Mouse (Mus musculus) MEL (cell line): ENCODE results near the gene Cd3g. TPM values are rescaled to one million over a fixed set of nuclear protein-coding genes. Genes with fewer than 3 reads are reported as not detected.

Experiments used
- DNase-seq: peaks from one replicate; pipeline ENCODE4 v3.0.0; 2011; ENCODE audit warnings: low read depth, low spot score
- H3K27ac ChIP-seq: 2 replicates; pipeline ENCODE4 v1.5.1; 2012; ENCODE audit warnings: low read depth, mild to moderate bottlenecking, control low read depth, low read length, moderate library complexity; ENCODE audit not compliant: control insufficient read depth
- H3K27me3 ChIP-seq, 2 experiments: fragments of 150-350 bp in 1 of 2; sonication (generic) in 1 of 2; 2 replicates each; pipeline ENCODE4 v1.6.1; 2012; ENCODE audit warnings: low read length in 2 of 2, mild to moderate bottlenecking in 2 of 2, improper control_type of control experiment in 1 of 2, moderate library complexity in 1 of 2; ENCODE audit not compliant: insufficient read depth in 2 of 2, control insufficient read depth in 1 of 2
- H3K36me3 ChIP-seq, 2 experiments: 2 replicates each; pipeline ENCODE4 v1.6.1; 2012 to 2014; ENCODE audit warnings: low read length in 2 of 2, improper control_type of control experiment in 1 of 2, inconsistent platforms in 1 of 2, mild to moderate bottlenecking in 1 of 2; ENCODE audit not compliant: insufficient read depth in 2 of 2, control insufficient read depth in 1 of 2
- H3K4me1 ChIP-seq, 2 experiments: fragments of 150-350 bp in 1 of 2; sonication (generic) in 1 of 2; 2 replicates each; pipeline ENCODE4 v1.6.1; 2012; ENCODE audit warnings: low read length in 2 of 2, improper control_type of control experiment in 1 of 2, mild to moderate bottlenecking in 1 of 2; ENCODE audit not compliant: insufficient read depth in 2 of 2, control insufficient read depth in 1 of 2
- H3K4me3 ChIP-seq, 2 experiments: fragments of 150-350 bp in 1 of 2; sonication (generic) in 1 of 2; 2 replicates each; pipeline ENCODE4 v1.5.1; 2012; ENCODE audit warnings: low read depth in 2 of 2, low read length in 2 of 2, mild to moderate bottlenecking in 2 of 2, moderate library complexity in 2 of 2, control low read depth in 1 of 2, improper control_type of control experiment in 1 of 2; ENCODE audit not compliant: control insufficient read depth in 1 of 2, insufficient read depth in 1 of 2
- H3K79me2 ChIP-seq: 2 replicates; pipeline ENCODE4 v1.6.1; 2012; ENCODE audit warnings: mild to moderate bottlenecking, low read length, moderate library complexity; ENCODE audit not compliant: control insufficient read depth, poor library complexity, insufficient read depth
- H3K9ac ChIP-seq: 2 replicates; pipeline ENCODE4 v1.6.1; 2012; ENCODE audit warnings: low read depth, mild to moderate bottlenecking, control low read depth, low read length, moderate library complexity; ENCODE audit not compliant: control insufficient read depth, poor library complexity, severe bottlenecking
- H3K9me3 ChIP-seq: fragments of 150-350 bp; sonication (generic); replicated peaks from 2 replicates; pipeline ENCODE4 v1.6.1; 2012; ENCODE audit warnings: mild to moderate bottlenecking, low read length, improper control_type of control experiment, moderate library complexity; ENCODE audit not compliant: insufficient read depth
- CHD1 ChIP-seq: IDR thresholded peaks from 2 replicates; pipeline ENCODE4 v1.6.1; 2012; ENCODE audit warnings: low read depth, mild to moderate bottlenecking, inconsistent platforms, low read length, improper control_type of control experiment
- ELF1 ChIP-seq: IDR thresholded peaks from 2 replicates; pipeline ENCODE4 v1.6.1; 2014; ENCODE audit warnings: low read depth, mild to moderate bottlenecking, inconsistent platforms, low read length, improper control_type of control experiment, moderate library complexity
- EP300 ChIP-seq, 2 experiments: IDR thresholded peaks; 2 replicates each; pipeline ENCODE4 v1.6.1; 2011; ENCODE audit warnings: improper control_type of control experiment in 2 of 2, low read length in 2 of 2, low read depth in 1 of 2, mild to moderate bottlenecking in 1 of 2
- ETS1 ChIP-seq: IDR thresholded peaks from 2 replicates; pipeline ENCODE4 v1.6.1; 2012; ENCODE audit warnings: low read depth, mild to moderate bottlenecking, inconsistent platforms, low read length, improper control_type of control experiment, moderate library complexity
- GABPA ChIP-seq: IDR thresholded peaks from 2 replicates; pipeline ENCODE4 v1.6.1; 2012; ENCODE audit warnings: low read depth, mild to moderate bottlenecking, inconsistent platforms, low read length, improper control_type of control experiment, moderate library complexity
- GATA1 ChIP-seq: IDR thresholded peaks from 2 replicates; pipeline ENCODE4 v1.6.1; 2011; ENCODE audit warnings: low read depth, low read length, improper control_type of control experiment
- HCFC1 ChIP-seq: IDR thresholded peaks from 2 replicates; pipeline ENCODE4 v1.6.1; 2012; ENCODE audit warnings: low read depth, mild to moderate bottlenecking, inconsistent platforms, low read length, improper control_type of control experiment, moderate library complexity
- JUND ChIP-seq: IDR thresholded peaks from 2 replicates; pipeline ENCODE4 v1.6.1; 2011; ENCODE audit warnings: low read depth, mild to moderate bottlenecking, improper control_type of control experiment, low read length
- KAT2A ChIP-seq: conservative IDR thresholded peaks from 2 replicates; pipeline ENCODE4 v1.6.1; 2012; ENCODE audit warnings: low read depth, low read length, improper control_type of control experiment, inconsistent platforms
- MAX ChIP-seq: IDR thresholded peaks from 2 replicates; pipeline ENCODE4 v1.6.1; 2011; ENCODE audit warnings: low read length, improper control_type of control experiment
- MEF2A ChIP-seq: IDR thresholded peaks from 2 replicates; pipeline ENCODE4 v1.6.1; 2014; ENCODE audit warnings: low read depth, mild to moderate bottlenecking, inconsistent platforms, low read length, improper control_type of control experiment; ENCODE audit not compliant: poor library complexity, insufficient replicate concordance, severe bottlenecking; ENCODE audit errors: extremely low read depth
- MXI1 ChIP-seq: IDR thresholded peaks from 2 replicates; pipeline ENCODE4 v1.6.1; 2011; ENCODE audit warnings: mild to moderate bottlenecking, low read depth, low read length, improper control_type of control experiment
- MYC ChIP-seq: IDR thresholded peaks from 2 replicates; pipeline ENCODE4 v1.6.1; 2011; ENCODE audit warnings: low read depth, mild to moderate bottlenecking, low read length, improper control_type of control experiment, moderate library complexity
- NELFE ChIP-seq: IDR thresholded peaks from 2 replicates; pipeline ENCODE4 v1.6.1; 2011; ENCODE audit warnings: low read depth, low read length, improper control_type of control experiment
- POLR2A ChIP-seq, 2 experiments: IDR thresholded peaks; 2 replicates each; pipeline ENCODE4 v1.6.1; 2011 to 2012; ENCODE audit warnings: low read length in 2 of 2, mild to moderate bottlenecking in 2 of 2, control low read depth in 1 of 2, improper control_type of control experiment in 1 of 2, low read depth in 1 of 2, moderate library complexity in 1 of 2; ENCODE audit not compliant: control insufficient read depth in 1 of 2, insufficient read depth in 1 of 2, poor library complexity in 1 of 2
- POLR2AphosphoS5 ChIP-seq: IDR thresholded peaks from 2 replicates; pipeline ENCODE4 v1.6.1; 2012; ENCODE audit warnings: low read depth, borderline replicate concordance, mild to moderate bottlenecking, inconsistent platforms, low read length, moderate library complexity, mixed read lengths
- SIN3A ChIP-seq: IDR thresholded peaks from 2 replicates; pipeline ENCODE4 v1.6.1; 2012; ENCODE audit warnings: low read length, improper control_type of control experiment, inconsistent platforms
- TBP ChIP-seq: IDR thresholded peaks from 2 replicates; pipeline ENCODE4 v1.8.0; 2011; ENCODE audit warnings: low read depth, low read length, improper control_type of control experiment
- TCF12 ChIP-seq: IDR thresholded peaks from 2 replicates; pipeline ENCODE4 v1.6.1; 2014; ENCODE audit warnings: low read depth, mild to moderate bottlenecking, inconsistent platforms, low read length, improper control_type of control experiment, moderate library complexity
- UBTF ChIP-seq: IDR thresholded peaks from 2 replicates; pipeline ENCODE4 v1.6.1; 2012; ENCODE audit warnings: low read depth, mild to moderate bottlenecking, inconsistent platforms, low read length, improper control_type of control experiment, moderate library complexity, borderline replicate concordance; ENCODE audit not compliant: insufficient read depth
- ZC3H11A ChIP-seq: IDR thresholded peaks from 2 replicates; pipeline ENCODE4 v1.6.1; 2012; ENCODE audit warnings: low read depth, mild to moderate bottlenecking, inconsistent platforms, low read length, improper control_type of control experiment
- ZKSCAN1 ChIP-seq: IDR thresholded peaks from 2 replicates; pipeline ENCODE4 v1.6.1; 2012; ENCODE audit warnings: low read depth, mild to moderate bottlenecking, inconsistent platforms, low read length, improper control_type of control experiment, moderate library complexity
- ZMIZ1 ChIP-seq: IDR thresholded peaks from 2 replicates; pipeline ENCODE4 v1.6.1; 2012; ENCODE audit warnings: low read depth, mild to moderate bottlenecking, inconsistent platforms, low read length, improper control_type of control experiment, moderate library complexity
- polyA plus RNA-seq, 2 experiments: library from polyadenylated mRNA; stranded (reverse) in 1 of 2; unstranded in 1 of 2; fragments of >175 nt in 1 of 2; fragments of >200 nt in 1 of 2; gene quantifications; 2 replicates each; pipeline versions ENCODE4 v1.2.1 to v1.2.4; 2012; ENCODE audit warnings: low replicate concordance in 2 of 2, low read depth in 1 of 2; ENCODE audit not compliant: insufficient read length in 2 of 2, insufficient read depth in 1 of 2, missing spikeins in 1 of 2
- total RNA-seq: library from RNA; depleted of rRNA; stranded (reverse); fragments of 300-350 nt; gene quantifications from 2 replicates; pipeline ENCODE4 v1.2.3, GENCODE M21; 2012

Gene Cd3g
- total and polyA plus RNA-seq, 3 experiments, result 0.35 to 0.47 TPM; not detected in 1

DNA sequence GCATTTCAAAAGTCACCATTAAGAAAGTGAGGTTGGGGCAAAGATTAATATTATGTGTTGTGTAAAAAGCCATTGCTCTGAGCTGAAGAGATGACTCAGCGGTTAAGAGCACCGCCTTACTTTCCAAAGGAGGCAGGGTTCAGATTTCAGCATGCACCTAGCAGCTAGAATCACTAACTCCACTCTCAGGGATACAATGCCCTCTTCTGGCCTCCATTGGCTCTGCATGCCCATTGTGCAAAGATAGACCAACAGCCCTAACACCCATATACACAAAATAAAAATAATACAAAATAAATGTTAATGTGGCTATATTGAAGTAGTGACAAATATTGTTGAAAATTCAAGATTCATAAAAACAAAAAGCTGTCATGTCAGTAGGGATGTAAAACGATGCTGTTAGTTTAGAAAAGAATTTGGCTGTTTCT lies 13.4 kb downstream of the Cd3g start (continued):
- peak; percentile 79 for TF ChIP-seq ZC3H11A
- no peak for TF ChIP-seq ZKSCAN1
- TF ChIP-seq EP300 (IDR thresholded peaks at IDR 0.05; ENCODE audit: low read depth in 1 of 2, low read length in 2 of 2), result no peak

DNA sequence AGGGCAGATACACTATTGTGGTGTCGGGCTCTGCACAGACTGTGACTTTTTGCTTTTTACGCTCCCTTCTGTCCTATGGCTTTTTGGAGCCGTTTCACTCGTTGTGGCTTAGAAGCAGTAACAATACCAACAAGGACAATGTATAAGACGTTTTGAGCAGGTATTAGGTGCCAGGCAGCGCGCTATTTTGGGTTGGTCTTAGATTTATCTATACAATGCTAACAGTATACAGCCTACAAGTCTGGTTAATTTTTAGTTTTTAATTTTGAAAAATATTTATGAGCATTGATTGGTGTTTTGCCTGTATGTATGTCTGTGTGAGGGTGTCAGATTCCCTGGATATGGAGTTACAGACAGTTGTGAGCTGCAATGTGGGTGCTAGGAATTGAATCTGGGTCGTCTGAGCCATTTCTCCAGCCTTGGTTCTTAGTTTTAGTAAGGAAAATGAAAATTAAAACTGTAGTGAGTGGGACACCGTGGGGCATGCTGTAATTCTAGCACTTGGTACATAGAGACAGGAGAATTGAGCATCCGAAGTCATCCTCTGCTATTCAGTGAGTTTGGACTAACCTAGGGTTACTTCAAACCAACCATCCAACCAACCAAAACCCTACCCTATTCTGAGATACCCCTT lies 14.3 kb downstream of the Cd3g start:
- peak in 1 of 2 experiments; percentile 11; a peak in 1 of 4 replicates for TF ChIP-seq EP300 (IDR thresholded peaks at IDR 0.05; ENCODE audit: low read depth in 1 of 2, low read length in 2 of 2)
- TF ChIP-seq CHD1, result 0 out of 2 replicates have a peak, but pooled peaks have one; percentile 53
- TF ChIP-seq ZKSCAN1, result no peak
- no peak for TF ChIP-seq GATA1
- TF ChIP-seq MXI1, result no peak
- peak in 1 of 2 experiments; percentile 60; a peak in 2 of 4 replicates for TF ChIP-seq POLR2A (IDR thresholded peaks at IDR 0.05; ENCODE audit: control insufficient read depth in 1 of 2, insufficient read depth in 1 of 2, low read depth in 1 of 2, low read length in 2 of 2, poor library complexity in 1 of 2)
- no peak for TF ChIP-seq MEF2A
- Histone ChIP-seq H3K27ac (peak overlapping the region; percentile 91), H3K9me3 (no peaks in the 10 kb centered on the region), H3K9ac (peak overlapping the region; percentile 72), H3K4me1 (peaks cover 0 to 6% of the 10 kb centered on the region in 2 experiments; a peak in 2 of 4 replicates), H3K27me3 (no peaks in the 10 kb centered on the region), H3K4me3 (peak overlapping the region; percentile 48 to 57), H3K79me2 (peaks cover 15% of the 10 kb centered on the region), H3K36me3 (peaks cover 2 to 13% of the 10 kb centered on the region in 2 experiments)
- peak; percentile 52 for DNase-seq

DNA sequence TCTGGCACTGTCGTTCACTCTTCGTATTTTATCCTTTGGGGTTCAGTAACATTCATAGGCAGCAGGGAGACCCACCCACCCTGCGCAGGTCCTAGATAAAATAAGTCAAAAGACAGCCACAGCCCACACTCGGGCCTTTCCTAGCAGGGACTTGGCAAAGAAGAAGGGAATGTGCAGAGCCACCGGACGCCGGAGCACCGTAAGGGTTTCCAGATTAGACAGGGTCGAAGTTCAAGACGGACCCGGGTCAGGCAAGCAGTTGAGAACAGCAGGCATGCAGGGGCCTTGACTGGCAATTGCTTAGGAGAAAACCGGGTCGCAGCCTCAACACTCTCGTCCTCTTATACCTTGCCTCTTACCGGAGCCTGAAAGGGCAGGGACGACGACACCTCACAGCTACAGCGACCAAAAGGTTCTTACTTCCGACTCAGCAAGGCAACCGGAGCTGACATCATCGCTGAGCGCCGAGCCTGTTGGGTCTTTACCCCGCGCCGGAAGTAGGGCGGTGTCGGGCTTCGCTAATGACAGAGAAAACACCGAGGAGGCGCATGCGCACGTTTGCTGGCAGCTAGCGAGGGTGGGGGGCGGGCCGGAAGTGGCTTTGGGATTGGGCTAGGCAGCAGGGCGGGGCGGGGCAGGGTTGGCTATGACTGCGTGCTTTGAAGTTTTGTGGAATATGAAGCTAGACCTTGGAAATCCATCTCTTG lies 15.0 kb downstream of the Cd3g start, which contains the start of gene Ube4a:
Gene Ube4a, minus strand, starts transcription at position 475 of the 707 bp plus-strand sequence.
- Histone ChIP-seq H3K4me1 (peaks cover 0 to 6% of the 10 kb centered on the region in 2 experiments; a peak in 2 of 4 replicates), H3K4me3 (peak within 1 kb of the TSS; percentile 93 to 97), H3K27ac (peak within 1 kb of the TSS; percentile 91), H3K9ac (peak within 1 kb of the TSS; percentile 86), H3K9me3 (no peaks in the 10 kb centered on the region), H3K36me3 (peaks cover 7 to 13% of the 10 kb centered on the region in 2 experiments), H3K79me2 (peaks cover 15% of the 10 kb centered on the region), H3K27me3 (no peaks in the 10 kb centered on the region)
- DNase-seq, result peak; percentile 100
- TF ChIP-seq MXI1 (peak; percentile 88), SIN3A (peak; percentile 98), EP300 (IDR thresholded peaks at IDR 0.05; ENCODE audit: low read depth in 1 of 2, low read length in 2 of 2) (peak in 1 of 2 experiments; percentile 49; a peak in 2 of 4 replicates), ZKSCAN1 (no peak), TCF12 (peak; percentile 61; the same call in 1 of the 2 replicates), NELFE (peak; percentile 82), MEF2A (no peak), ZMIZ1 (peak; percentile 56; the same call in 1 of the 2 replicates), ELF1 (peak; percentile 99), MYC (0 out of 2 replicates have a peak, but pooled peaks have one; percentile 37), UBTF (no peak), ETS1 (peak; percentile 84), POLR2A (IDR thresholded peaks at IDR 0.05; ENCODE audit: control insufficient read depth in 1 of 2, insufficient read depth in 1 of 2, low read depth in 1 of 2, low read length in 2 of 2, poor library complexity in 1 of 2) (peak in 1 of 2 experiments; percentile 85; a peak in 2 of 4 replicates), JUND (no peak), TBP (peak; percentile 64; the same call in 1 of the 2 replicates), ZC3H11A (peak; percentile 33), GABPA (peak; percentile 50; the same call in 1 of the 2 replicates), POLR2AphosphoS5 (no peak), KAT2A (peak; percentile 86), CHD1 (no peak), MAX (peak; percentile 43), HCFC1 (peak; percentile 95)
